Mouse (Mus musculus) activated CD4-positive, CD25-positive, alpha-beta regulatory T cell, adult 4 months (primary cell): ENCODE results near the gene Olfr628. TPM values are rescaled to one million over a fixed set of nuclear protein-coding genes. Genes with fewer than 3 reads are reported as not detected.
"Not testable (repeated sequence)": the region's sequence is repeated elsewhere in the genome, so short reads cannot be mapped to it uniquely, and the experiment has no call there.

ENCODE experiments used
- ATAC-seq: one replicate; pipeline ENCODE4 v1.8.0; 2017
- polyA plus RNA-seq, 2 experiments: library from polyadenylated mRNA; unstranded; fragments of 100-300 nt; shearing (Covaris generic); gene quantifications; one replicate each; pipeline ENCODE4 v1.2.1; 2017

Olfr628 gene
- not detected for polyA plus RNA-seq

GRCm38 (mm10) chr7:103730074-103730473 lies at the start of gene Olfr628:
Gene Olfr628 (plus strand): TSS chr7:103730374.
- no peak for ATAC-seq

DNA sequence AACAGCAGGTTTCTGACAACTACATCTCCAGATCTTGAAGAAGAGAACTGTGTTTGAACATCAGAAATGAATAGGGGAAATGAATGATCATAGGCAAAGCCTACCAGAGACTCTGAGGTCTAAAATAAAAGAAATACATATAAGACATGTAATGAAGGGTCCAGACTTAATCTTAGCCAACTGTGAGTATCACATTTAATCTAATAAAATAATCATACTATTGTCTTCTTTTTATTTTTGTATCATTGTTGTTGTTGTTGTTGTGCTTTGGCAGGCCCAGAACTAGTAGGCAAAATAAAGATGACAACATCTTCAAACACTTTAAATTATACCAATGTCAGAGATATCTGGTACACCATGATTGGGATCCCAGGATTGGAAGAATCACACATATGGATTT lies 47.8 kb upstream of the Olfr628 start, which contains the start of gene Olfr625-ps1:
Olfr625-ps1 (plus strand) TSS at position 301 of the 400 bp plus-strand sequence.
- ATAC-seq = no peak

DNA sequence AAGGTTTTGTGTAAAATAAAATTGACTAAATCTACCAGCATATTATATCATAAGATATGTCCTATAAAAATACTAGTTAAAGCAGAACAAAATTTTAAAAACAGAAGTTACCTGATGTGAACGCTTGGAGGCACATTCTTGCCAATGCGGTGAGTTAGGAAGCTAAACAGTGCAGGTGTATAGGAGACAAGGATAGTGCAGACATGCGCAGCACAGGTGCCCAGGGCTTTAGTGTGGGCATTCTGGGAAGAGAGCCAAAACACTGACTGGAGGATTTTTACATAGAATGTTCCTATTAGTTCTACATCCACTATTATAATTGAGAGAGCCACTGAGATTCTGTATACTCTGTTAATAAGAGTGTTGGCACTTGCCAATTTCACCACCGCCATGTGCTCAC lies 30.7 kb upstream of the Olfr628 start:
- ATAC-seq = no peak

DNA sequence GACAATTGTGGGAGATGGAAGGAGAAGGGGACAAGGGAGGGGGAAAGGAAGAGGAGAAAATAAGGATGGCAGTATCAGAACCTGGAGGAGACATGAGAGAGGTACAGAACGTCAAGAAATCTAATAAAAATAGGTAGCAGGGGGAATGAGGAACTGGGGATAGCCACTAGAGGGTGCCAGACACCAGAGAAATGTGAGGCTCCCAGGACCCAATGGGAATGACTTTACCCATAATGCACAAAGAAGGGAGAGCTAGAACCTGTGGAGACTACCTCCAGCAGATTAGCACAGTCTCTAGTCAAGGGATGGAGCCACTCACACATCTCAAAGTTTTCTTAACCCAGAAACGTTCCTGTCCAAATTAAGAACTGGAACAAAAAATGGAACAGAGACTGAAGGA lies 18.1 kb upstream of the Olfr628 start:
- no peak for ATAC-seq

DNA sequence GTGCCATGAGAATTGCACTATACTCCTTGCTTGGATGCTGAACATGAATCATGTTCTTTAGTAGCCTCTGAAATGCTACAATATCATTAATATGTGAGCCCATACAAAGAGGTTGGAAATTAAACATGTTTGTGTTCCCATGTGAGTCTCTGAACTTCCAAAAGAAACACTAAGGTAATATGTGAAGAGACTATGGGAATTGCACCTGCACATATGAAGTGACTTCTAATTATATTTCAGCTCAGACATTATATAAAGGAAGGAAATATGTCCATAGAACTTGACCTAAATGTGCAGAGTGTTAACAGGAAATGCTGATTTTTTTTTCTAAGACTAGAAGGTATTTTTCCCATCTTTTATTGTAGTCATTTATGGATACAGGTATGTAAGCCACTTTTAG lies 15.8 kb upstream of the Olfr628 start, which contains the start of gene Olfr243:
Olfr243 (plus strand) TSS at position 301 of the 400 bp plus-strand sequence.
- no peak for ATAC-seq

GRCm38 (mm10) chr7:103716398-103716797 lies 13.8 kb upstream of the Olfr628 start:
- ATAC-seq = not testable (repeated sequence)

DNA sequence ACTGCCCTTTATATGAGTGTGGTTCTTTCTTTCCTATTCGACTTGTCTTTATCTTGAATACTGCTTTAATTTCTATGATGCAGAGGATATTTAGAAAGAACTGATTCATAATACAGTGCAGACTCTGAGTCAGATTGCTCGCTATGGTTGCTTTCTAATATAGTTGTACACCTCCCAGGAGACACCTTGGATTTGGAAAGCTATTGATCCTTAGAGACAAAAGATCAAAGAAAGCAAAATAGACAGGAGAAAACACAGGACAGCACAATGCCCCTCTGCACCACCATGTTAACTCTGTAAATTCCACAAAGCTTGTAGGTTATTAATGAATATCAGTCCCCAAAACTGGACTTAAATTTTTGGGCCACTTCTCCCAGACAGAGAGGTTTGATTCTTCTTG lies 14.7 kb downstream of the Olfr628 start, which contains the start of gene Olfr629:
Olfr629 (minus strand) TSS at position 101 of the 400 bp plus-strand sequence.
- no peak for ATAC-seq

DNA sequence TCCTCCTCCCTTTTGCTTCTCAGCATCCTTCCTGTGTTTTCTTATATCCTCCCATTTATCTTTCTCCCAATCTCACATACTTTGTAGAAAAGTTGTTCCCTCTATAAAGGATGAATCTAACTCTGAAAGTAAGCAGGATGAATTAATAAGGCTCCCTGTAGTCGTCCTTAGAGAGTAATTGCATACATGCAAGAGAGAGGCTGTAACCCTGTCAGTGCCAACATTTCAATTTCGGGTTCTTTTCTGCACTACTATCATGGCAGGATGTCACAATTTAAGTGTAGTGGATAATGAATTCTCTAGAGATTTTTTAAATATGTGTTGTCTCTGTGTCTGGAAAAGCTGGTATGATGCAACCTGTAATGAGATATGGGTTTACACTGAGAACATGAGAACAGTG lies 27.1 kb downstream of the Olfr628 start, which contains the start of gene Olfr630:
Olfr630 (minus strand) TSS at position 101 of the 400 bp plus-strand sequence.
- no peak for ATAC-seq

- not testable (repeated sequence) for ATAC-seq
Observed at GRCm38 (mm10) chr7:103762212-103762611, 32.0 kb downstream of the Olfr628 start.

- ATAC-seq = not testable (repeated sequence)
Observed at GRCm38 (mm10) chr7:103767687-103768086, 37.5 kb downstream of the Olfr628 start.

DNA sequence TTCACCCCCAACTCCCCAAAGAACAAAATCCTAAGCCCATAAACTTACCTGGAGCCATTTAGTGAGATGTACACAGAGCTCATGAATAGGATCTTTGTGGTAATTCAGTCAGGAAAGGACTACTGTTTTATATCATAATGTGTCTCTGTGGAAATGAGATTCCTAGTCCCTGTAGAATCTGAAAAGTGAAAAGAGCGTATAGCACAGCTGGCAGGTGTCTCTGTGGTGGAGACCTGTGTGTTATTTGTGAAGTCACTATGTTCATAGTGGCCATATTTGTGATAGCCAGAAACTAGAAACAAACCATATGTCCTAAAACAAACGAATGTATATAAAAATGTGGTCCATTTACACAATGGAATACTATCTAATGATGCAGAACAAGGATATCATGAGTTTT lies 41.3 kb downstream of the Olfr628 start, which contains the start of gene Olfr69:
Olfr69 (minus strand) TSS at position 101 of the 400 bp plus-strand sequence.
- ATAC-seq = no peak

GRCm38 (mm10) chr7:103777652-103778051 lies 47.5 kb downstream of the Olfr628 start:
- not testable (repeated sequence) for ATAC-seq

DNA sequence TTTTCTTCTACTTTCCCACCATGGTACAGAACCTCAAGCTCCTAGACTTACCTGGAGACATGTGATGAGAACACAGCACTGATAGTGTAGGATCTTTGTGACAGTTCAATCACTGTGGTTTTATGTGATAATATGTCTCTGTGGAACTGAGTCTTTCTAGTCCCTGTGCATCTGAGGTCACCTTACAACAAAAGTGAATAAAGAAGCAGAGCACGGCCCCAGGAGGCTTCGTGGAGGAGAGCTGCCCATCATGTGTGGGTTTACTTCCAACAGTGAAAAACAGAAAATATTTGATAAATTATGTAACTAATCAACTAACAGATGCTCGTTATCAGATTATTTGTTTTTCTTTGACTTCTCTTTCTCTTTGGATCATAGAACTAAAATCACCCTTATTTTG lies 49.4 kb downstream of the Olfr628 start, which contains the start of gene Olfr68:
Olfr68 (minus strand) TSS at position 101 of the 400 bp plus-strand sequence.
- ATAC-seq = no peak

Other genes with a start within 250 kb of the Olfr628 start
- not detected for gene Olfr609, start 232.3 kb upstream of the Olfr628 start, polyA plus RNA-seq
- gene Olfr610, start 218.3 kb upstream of the Olfr628 start, polyA plus RNA-seq = not detected
- gene Olfr611, start 209.5 kb upstream of the Olfr628 start, polyA plus RNA-seq = not detected
- not detected for gene Olfr612, start 187.7 kb upstream of the Olfr628 start, polyA plus RNA-seq
- gene Olfr613, start 182.3 kb upstream of the Olfr628 start, polyA plus RNA-seq = not detected
- not detected for gene Olfr615, start 174.3 kb upstream of the Olfr628 start, polyA plus RNA-seq
- gene Olfr616, start 161.2 kb upstream of the Olfr628 start, polyA plus RNA-seq = not detected
- not detected for gene Olfr617, start 157.3 kb upstream of the Olfr628 start, polyA plus RNA-seq
- not detected for gene Olfr618, start 140.3 kb upstream of the Olfr628 start, polyA plus RNA-seq
- not detected for gene Olfr619, start 129.8 kb upstream of the Olfr628 start, polyA plus RNA-seq
- 1 to 10 TPM in 1 of 2 experiments, not detected in 1; 1.3 TPM for gene Olfr620, start 117.8 kb upstream of the Olfr628 start, polyA plus RNA-seq
- not detected for gene Olfr622, start 87.7 kb upstream of the Olfr628 start, polyA plus RNA-seq
- not detected for gene Olfr623, start 66.7 kb upstream of the Olfr628 start, polyA plus RNA-seq
- gene Olfr624, start 59.2 kb upstream of the Olfr628 start, polyA plus RNA-seq = not detected
- not detected for gene Olfr625-ps1, start 47.7 kb upstream of the Olfr628 start, polyA plus RNA-seq
- not detected for gene Olfr243, start 15.7 kb upstream of the Olfr628 start, polyA plus RNA-seq
- gene Olfr629, start 14.6 kb downstream of the Olfr628 start, polyA plus RNA-seq = not detected
- not detected for gene Olfr630, start 27.0 kb downstream of the Olfr628 start, polyA plus RNA-seq
- gene Olfr69, start 41.2 kb downstream of the Olfr628 start, polyA plus RNA-seq = not detected
- gene Olfr68, start 49.3 kb downstream of the Olfr628 start, polyA plus RNA-seq = not detected
- not detected for gene Olfr67, start 61.4 kb downstream of the Olfr628 start, polyA plus RNA-seq
- 100 to 1,000 TPM in 1 of 2 experiments, 1 to 10 TPM in 1; 1.3 to 103 TPM for gene Hbb-bt, start 83.6 kb downstream of the Olfr628 start, polyA plus RNA-seq
- gene Hbb-bs, start 97.7 kb downstream of the Olfr628 start, polyA plus RNA-seq = 100 to 1,000 TPM in 1 of 2 experiments, 1 to 10 TPM in 1; 8.3 to 367 TPM
- not detected for gene Hbb-bh2, start 110.1 kb downstream of the Olfr628 start, polyA plus RNA-seq
- gene Hbb-bh1, start 112.8 kb downstream of the Olfr628 start, polyA plus RNA-seq = not detected
- not detected for gene Hbb-y, start 122.8 kb downstream of the Olfr628 start, polyA plus RNA-seq
- gene Olfr66, start 155.9 kb downstream of the Olfr628 start, polyA plus RNA-seq = under 1 TPM in 1 of 2 experiments, not detected in 1; 0.19 TPM
- not detected for gene Olfr64, start 164.1 kb downstream of the Olfr628 start, polyA plus RNA-seq
- not detected for gene Olfr65, start 173.1 kb downstream of the Olfr628 start, polyA plus RNA-seq
- gene Olfr631, start 198.5 kb downstream of the Olfr628 start, polyA plus RNA-seq = not detected
- not detected for gene Olfr632, start 204.0 kb downstream of the Olfr628 start, polyA plus RNA-seq
- gene Olfr633, start 214.1 kb downstream of the Olfr628 start, polyA plus RNA-seq = not detected
- under 1 TPM in 1 of 2 experiments, not detected in 1; 0.08 TPM for gene Olfr635, start 240.8 kb downstream of the Olfr628 start, polyA plus RNA-seq